Mouse (Mus musculus) lung, postnatal 10 days (tissue): Measurements from ENCODE around the gene Cdk15.

Experiments
- DNase-seq: peaks from one replicate; pipeline ENCODE4 v3.0.0; 2021

The Cdk15 gene

GRCm38 (mm10) chr1:59380926-59381325 is 124.2 kb downstream of the Cdk15 start:
- peak; percentile 45 for DNase-seq

GRCm38 (mm10) chr1:59381483-59381882 is 124.8 kb downstream of the Cdk15 start:
- DNase-seq = peak; percentile 37

GRCm38 (mm10) chr1:59382516-59382915 is 125.8 kb downstream of the Cdk15 start:
- DNase-seq = no peak

GRCm38 (mm10) chr1:59383049-59383610 is 126.4 kb downstream of the Cdk15 start:
- peak; percentile 32 for DNase-seq

GRCm38 (mm10) chr1:59384400-59384799 is 127.7 kb downstream of the Cdk15 start:
- no peak for DNase-seq

- DNase-seq = no peak
Measured at GRCm38 (mm10) chr1:59385641-59386040, 128.9 kb downstream of the Cdk15 start.

- DNase-seq = no peak
Measured at GRCm38 (mm10) chr1:59387542-59388314, 131.0 kb downstream of the Cdk15 start.

GRCm38 (mm10) chr1:59389181-59389580 is 132.5 kb downstream of the Cdk15 start:
- no peak for DNase-seq

GRCm38 (mm10) chr1:59391736-59392135 is 135.0 kb downstream of the Cdk15 start:
- peak; percentile 47 for DNase-seq

- DNase-seq = no peak
Measured at GRCm38 (mm10) chr1:59394072-59394471, 137.4 kb downstream of the Cdk15 start.

- DNase-seq = no peak
Measured at GRCm38 (mm10) chr1:59394616-59395015, 137.9 kb downstream of the Cdk15 start.

GRCm38 (mm10) chr1:59395992-59396391 is 139.3 kb downstream of the Cdk15 start:
- DNase-seq = no peak

GRCm38 (mm10) chr1:59399554-59400325 is 143.0 kb downstream of the Cdk15 start:
- no peak for DNase-seq

- no peak for DNase-seq
Measured at GRCm38 (mm10) chr1:59401253-59401652, 144.5 kb downstream of the Cdk15 start.
